Comparison of ENCODE assay signal across 22 mouse cellular contexts in the genomic region with DNA sequence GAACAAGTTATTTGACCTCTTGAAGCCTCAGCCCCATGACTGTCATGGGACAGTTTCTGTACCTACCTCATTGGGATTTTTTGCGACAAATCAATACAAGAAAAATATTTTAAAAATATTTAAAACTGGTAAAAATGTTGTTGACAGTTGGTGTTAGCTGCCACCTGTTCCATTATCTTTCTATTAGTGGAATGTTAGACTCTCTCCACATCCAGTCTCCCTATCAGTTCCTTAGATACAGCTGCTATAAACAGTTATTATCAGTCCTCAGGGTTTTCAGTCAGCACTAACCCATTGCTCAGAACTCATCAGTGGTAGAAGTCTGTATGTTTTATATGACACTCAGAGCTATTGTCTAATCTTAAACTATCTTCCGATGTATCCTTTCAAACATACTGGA.
DNase-seq lines count a peak whose midpoint lies in the region; ATAC-seq and TF ChIP-seq lines count a peak whose summit lies in the region.
"Had no signal": no experiment of that assay in that cellular context is flagged by ENCODE, and none has a peak within 500 bp of the region (broad histone marks: within the 10 kb centered on the region; RNA-seq: fewer than 3 reads in every experiment).

No protein-coding gene starts in this region.

- TF ChIP-seq CTCF in layer of hippocampus, adult 2 months (conservative IDR thresholded peaks at IDR 0.05), result no peak
- TF ChIP-seq CTCF in MEL (IDR thresholded peaks at IDR 0.05 in 2 of 3, conservative IDR thresholded peaks at IDR 0.05 in 1 of 3; ENCODE audit: control insufficient read depth in 1 of 3, insufficient read depth in 1 of 3, low read depth in 2 of 3, low read length in 3 of 3, poor library complexity in 1 of 3, severe bottlenecking in 1 of 3), result no peak

- no peaks in the 10 kb centered on the region for H3K79me2 ChIP-seq in MEL (ENCODE audit: control insufficient read depth, insufficient read depth, low read length, poor library complexity)

- peak; percentile 37 to 63; a peak in 1 of 4 replicates for TF ChIP-seq EP300 in MEL (IDR thresholded peaks at IDR 0.05; ENCODE audit: low read depth in 1 of 2, low read length in 2 of 2)

- TF ChIP-seq RAD21 in MEL (IDR thresholded peaks at IDR 0.05; ENCODE audit: low read depth, low read length), result no peak

- TF ChIP-seq POLR2A in MEL (IDR thresholded peaks at IDR 0.05; ENCODE audit: control insufficient read depth in 1 of 2, insufficient read depth in 1 of 2, low read depth in 1 of 2, low read length in 2 of 2, poor library complexity in 1 of 2), result no peak

- no peaks in the 10 kb centered on the region for H3K27me3 ChIP-seq in MEL (ENCODE audit: control insufficient read depth in 1 of 2, insufficient read depth in 2 of 2, low read length in 2 of 2)
- H3K27me3 ChIP-seq: CH12.LX, Patski had no signal

- H3K4me3 ChIP-seq in layer of hippocampus, adult 2 months, result no peak overlapping the region
- H3K4me3 ChIP-seq in MEL (ENCODE audit: control insufficient read depth in 1 of 2, insufficient read depth in 1 of 2, low read depth in 2 of 2, low read length in 2 of 2), result no peak overlapping the region

- 0 out of 2 replicates have a peak, but pooled peaks have one; percentile 41 for ATAC-seq in megakaryocyte-erythroid progenitor cell, adult 5-6 weeks (replicated peaks; ENCODE audit: low FRiP score, low TSS enrichment, poor library complexity, severe bottlenecking)
- ATAC-seq: activated CD4-positive, CD25-positive, alpha-beta regulatory T cell, adult 4 months; CD4-positive, CD25-positive, alpha-beta regulatory T cell, adult 4 months; Patski had no signal

- peaks cover 0 to 3% of the 10 kb centered on the region in 2 experiments; a peak in 1 of 4 replicates for H3K36me3 ChIP-seq in MEL (ENCODE audit: control insufficient read depth in 1 of 2, insufficient read depth in 2 of 2, low read length in 2 of 2)

- peak overlapping the region; percentile 95 for H3K27ac ChIP-seq in layer of hippocampus, adult 2 months
- no peak overlapping the region for H3K27ac ChIP-seq in MEL (ENCODE audit: control insufficient read depth, low read depth, low read length)

- peaks cover 3 to 13% of the 10 kb centered on the region in 2 experiments; a peak in 3 of 4 replicates for H3K4me1 ChIP-seq in MEL (ENCODE audit: control insufficient read depth in 1 of 2, insufficient read depth in 2 of 2, low read length in 2 of 2)

- no peaks in the 10 kb centered on the region for H3K9me3 ChIP-seq in MEL (replicated peaks; ENCODE audit: insufficient read depth, low read length)
- H3K9me3 ChIP-seq: G1E had no signal

- DNase-seq in layer of hippocampus, adult 2 months (ENCODE audit: low spot score in 2 of 2), result no peak
- DNase-seq in layer of hippocampus, adult 9-11 months, result no peak
- no peak for DNase-seq in MEL (ENCODE audit: low read depth, low spot score)
- DNase-seq in left cerebral cortex, adult 18-20 months (ENCODE audit: low spot score in 2 of 2), result no peak
- no peak for DNase-seq in frontal cortex, postnatal 14 days (ENCODE audit: low spot score in 2 of 2)
- DNase-seq: adrenal gland, adult 2 months; adrenal gland, adult 8-10 months; adrenal gland, postnatal 10 days; adrenal gland, postnatal 14 days; adrenal gland, postnatal 25 days; adrenal gland, postnatal 36 days; B cell, adult 2 months; cerebellum, adult 11 months; cerebellum, adult 11-12 months; cerebellum, adult 18-20 months; cerebellum, adult 2 months had no signal

- no peak overlapping the region for H3K9ac ChIP-seq in MEL (ENCODE audit: control insufficient read depth, low read depth, low read length, poor library complexity, severe bottlenecking)

TF ChIP-seq in MEL, 35 proteins besides CTCF, POLR2A, EP300 and RAD21:
- no peak for TF ChIP-seq ZKSCAN1 (IDR thresholded peaks at IDR 0.05; ENCODE audit: low read depth, low read length)
- TF ChIP-seq RCOR1 (IDR thresholded peaks at IDR 0.05; ENCODE audit: low read depth, low read length), result no peak
- TF ChIP-seq TAL1 (IDR thresholded peaks at IDR 0.05; ENCODE audit: low read length), result no peak
- TF ChIP-seq TCF12 (IDR thresholded peaks at IDR 0.05; ENCODE audit: low read depth, low read length), result peak; percentile 52; the same call in 1 of the 2 replicates
- TF ChIP-seq GATA1 (IDR thresholded peaks at IDR 0.05; ENCODE audit: low read depth, low read length), result peak; percentile 32; the same call in 1 of the 2 replicates
- 0 out of 2 replicates have a peak, but pooled peaks have one; percentile 26 for TF ChIP-seq MYB (IDR thresholded peaks at IDR 0.05; ENCODE audit: low read depth, low read length)
- TF ChIP-seq ETS1 (IDR thresholded peaks at IDR 0.05; ENCODE audit: low read depth, low read length), result peak; percentile 44; the same call in 1 of the 2 replicates
